8 mouse cellular contexts compared by ENCODE assay signal in the genomic region with DNA sequence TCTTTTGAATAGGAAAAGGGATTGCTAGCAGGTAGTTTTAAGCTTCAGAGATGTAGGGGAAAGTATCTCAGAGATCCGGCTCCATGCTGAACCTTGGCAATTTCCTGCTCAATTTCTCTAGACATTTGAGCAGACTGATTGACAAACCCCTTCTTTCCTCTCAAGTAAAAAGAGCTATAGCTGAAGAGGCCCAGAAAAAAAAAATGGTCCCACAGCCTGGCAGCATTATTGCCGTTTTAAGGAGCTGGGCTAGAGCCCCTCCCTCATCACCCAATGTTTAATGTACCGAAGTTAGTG. TPM values are rescaled to one million over a fixed set of nuclear protein-coding genes. Genes with fewer than 3 reads are reported as not detected.
DNase-seq lines count a peak whose midpoint lies in the region; ATAC-seq and TF ChIP-seq lines count a peak whose summit lies in the region.

No protein-coding gene starts in this region.

- H3K9me3 ChIP-seq in kidney, embryonic 15.5 days (replicated peaks), result no peaks in the 10 kb centered on the region
- no peaks in the 10 kb centered on the region for H3K9me3 ChIP-seq in embryonic facial prominence, embryonic 12.5 days
- no peaks in the 10 kb centered on the region for H3K9me3 ChIP-seq in intestine, embryonic 14.5 days (ENCODE audit: control insufficient read depth, low read length)
- H3K9me3 ChIP-seq in midbrain, postnatal 0 days (ENCODE audit: low read length), result no peaks in the 10 kb centered on the region

- peak overlapping the region; percentile 55 for H3K4me2 ChIP-seq in kidney, embryonic 15.5 days
- peak overlapping the region; percentile 40 for H3K4me2 ChIP-seq in embryonic facial prominence, embryonic 12.5 days (replicated peaks)
- peak overlapping the region; percentile 93 for H3K4me2 ChIP-seq in intestine, embryonic 14.5 days (ENCODE audit: low read length)
- H3K4me2 ChIP-seq in midbrain, postnatal 0 days (ENCODE audit: low read depth, low read length, poor library complexity, severe bottlenecking), result peak overlapping the region; percentile 28

- H3K27ac ChIP-seq in kidney, embryonic 15.5 days, result peak overlapping the region; percentile 88
- H3K27ac ChIP-seq in embryonic facial prominence, embryonic 12.5 days, result peak overlapping the region; percentile 83
- 0 out of 2 replicates have a peak overlapping the region, but pooled peaks have one; percentile 3 for H3K27ac ChIP-seq in intestine, embryonic 14.5 days (ENCODE audit: low read depth)
- H3K27ac ChIP-seq in midbrain, postnatal 0 days (ENCODE audit: low read depth, low read length), result peak overlapping the region; percentile 60

- no peak for DNase-seq in kidney, adult 11 months
- no peak for DNase-seq in intestine, embryonic 14.5 days (ENCODE audit: low spot score)
- DNase-seq in midbrain, postnatal 0 days (ENCODE audit: low spot score), result no peak
- DNase-seq in cerebellum, adult 9-10 months, result no peak

- ATAC-seq in kidney, embryonic 15.5 days (replicated peaks; ENCODE audit: low FRiP score), result no peak
- ATAC-seq in embryonic facial prominence, embryonic 12.5 days (ENCODE audit: insufficient number of reproducible peaks, insufficient read depth, low FRiP score, low TSS enrichment), result no peak
- ATAC-seq in intestine, embryonic 14.5 days (replicated peaks; ENCODE audit: low FRiP score, low TSS enrichment, low read depth), result no peak
- ATAC-seq in midbrain, postnatal 0 days (ENCODE audit: low FRiP score), result no peak
- no peak for ATAC-seq in inflammation-experienced regulatory T-cells, adult 6 months
- ATAC-seq in activated CD4-positive, CD25-positive, alpha-beta regulatory T cell, adult 4 months, result no peak

- peak overlapping the region; percentile 33; the same call in 1 of the 2 replicates for H3K9ac ChIP-seq in kidney, embryonic 15.5 days
- no peak overlapping the region for H3K9ac ChIP-seq in embryonic facial prominence, embryonic 12.5 days
- peak overlapping the region; percentile 2; the same call in 1 of the 2 replicates for H3K9ac ChIP-seq in intestine, embryonic 14.5 days (ENCODE audit: low read length)
- H3K9ac ChIP-seq in midbrain, postnatal 0 days (replicated peaks; ENCODE audit: low read length, poor library complexity, severe bottlenecking), result no peak overlapping the region

- H3K36me3 ChIP-seq in kidney, embryonic 15.5 days, result no peaks in the 10 kb centered on the region; the same call in 1 of the 2 replicates
- no peaks in the 10 kb centered on the region for H3K36me3 ChIP-seq in embryonic facial prominence, embryonic 12.5 days
- H3K36me3 ChIP-seq in intestine, embryonic 14.5 days (ENCODE audit: control insufficient read depth, insufficient read depth, low read length), result no peaks in the 10 kb centered on the region
- no peaks in the 10 kb centered on the region for H3K36me3 ChIP-seq in midbrain, postnatal 0 days (ENCODE audit: insufficient read depth, low read length)

- 1% methylated on average over 3 of the region's 3 CpGs for WGBS in kidney, embryonic 15.5 days
- 0% methylated on average over 3 of the region's 3 CpGs for WGBS in embryonic facial prominence, embryonic 12.5 days
- WGBS in intestine, embryonic 14.5 days, result 3% methylated on average over 3 of the region's 3 CpGs
- 0% methylated on average over 3 of the region's 3 CpGs for WGBS in midbrain, postnatal 0 days

- H3K4me3 ChIP-seq in kidney, embryonic 15.5 days (replicated peaks), result peak overlapping the region; percentile 95
- H3K4me3 ChIP-seq in embryonic facial prominence, embryonic 12.5 days, result peak overlapping the region; percentile 92
- peak overlapping the region; percentile 85; the same call in 1 of the 2 replicates for H3K4me3 ChIP-seq in intestine, embryonic 14.5 days (ENCODE audit: low read depth, low read length)
- H3K4me3 ChIP-seq in midbrain, postnatal 0 days (ENCODE audit: low read depth, low read length), result peak overlapping the region; percentile 99

- peaks cover 14% of the 10 kb centered on the region for H3K4me1 ChIP-seq in kidney, embryonic 15.5 days
- H3K4me1 ChIP-seq in embryonic facial prominence, embryonic 12.5 days, result peaks cover 12% of the 10 kb centered on the region
- H3K4me1 ChIP-seq in intestine, embryonic 14.5 days (replicated peaks; ENCODE audit: control insufficient read depth, insufficient read depth, low read length), result peaks cover 2% of the 10 kb centered on the region
- H3K4me1 ChIP-seq in midbrain, postnatal 0 days (ENCODE audit: insufficient read depth, low read length), result no peaks in the 10 kb centered on the region

- H3K27me3 ChIP-seq in kidney, embryonic 15.5 days, result no peaks in the 10 kb centered on the region
- no peaks in the 10 kb centered on the region for H3K27me3 ChIP-seq in embryonic facial prominence, embryonic 12.5 days
- H3K27me3 ChIP-seq in intestine, embryonic 14.5 days (replicated peaks; ENCODE audit: control insufficient read depth, insufficient read depth, low read length), result no peaks in the 10 kb centered on the region
- H3K27me3 ChIP-seq in midbrain, postnatal 0 days (ENCODE audit: insufficient read depth, low read length), result no peaks in the 10 kb centered on the region

- no peak for TF ChIP-seq CTCF in midbrain, postnatal 0 days (IDR thresholded peaks at IDR 0.05)

RNA-seq across cellular contexts. Expression of a gene that starts 2.0 kb away (rescaled TPM):
- 24.6 and 28.7 TPM in 2 replicates for polyA plus RNA-seq in kidney, embryonic 15.5 days (2015; fragmentation: Nextera tagmentation; extraction: Ambion mirVana)
- polyA plus RNA-seq in embryonic facial prominence, embryonic 12.5 days (2016; fragmentation: Nextera tagmentation; extraction: Ambion mirVana), result 22.4 and 23.5 TPM in 2 replicates
- 20.1 and 21.1 TPM in 2 replicates for polyA plus RNA-seq in intestine, embryonic 14.5 days (2014; fragmentation: Nextera tagmentation; extraction: Ambion mirVana)
- 96.6 and 103 TPM in 2 replicates for total RNA-seq in midbrain, postnatal 0 days (2014; rRNA removed)
- 27.8 and 30.4 TPM in 2 replicates for polyA plus RNA-seq in midbrain, postnatal 0 days (2015; fragmentation: Nextera tagmentation; extraction: Ambion mirVana)
- polyA plus RNA-seq in inflammation-experienced regulatory T-cells, adult 6 months (2017; shearing (Covaris generic)), result 10 to 100 TPM; 24.1 to 26.3 (median 25.9) TPM
- polyA plus RNA-seq in activated CD4-positive, CD25-positive, alpha-beta regulatory T cell, adult 4 months (2017; shearing (Covaris generic)), result 10 to 100 TPM; 15.8 to 21.3 TPM

Comparison
In these comparisons a context has a peak if more than half of its experiments do, and no peak if none do; other contexts are left out.
1. H3K27ac ChIP-seq: peak in every context shown above with its lines; median percentile 88 in kidney, embryonic 15.5 days; 83 in embryonic facial prominence, embryonic 12.5 days; 60 in midbrain, postnatal 0 days; 3 in intestine, embryonic 14.5 days.
2. H3K4me2 ChIP-seq: peak in every context shown above with its lines; median percentile 93 in intestine, embryonic 14.5 days; 55 in kidney, embryonic 15.5 days; 40 in embryonic facial prominence, embryonic 12.5 days; 28 in midbrain, postnatal 0 days.
3. H3K9ac ChIP-seq: peak in kidney, embryonic 15.5 days (single experiment) and intestine, embryonic 14.5 days (single experiment); none in embryonic facial prominence, embryonic 12.5 days (single experiment) and midbrain, postnatal 0 days (single experiment).
4. Peak in every context shown above with its lines, with median percentiles within 50 percentile points of each other: H3K4me3 ChIP-seq.